Mouse (Mus musculus): ENCODE results near the gene S100a1.

S100a1 gene

GRCm38 (mm10) chr3:90508950-90509746 lies 5.0 kb downstream of the S100a1 start, which contains the start of gene Chtop:
Gene Chtop, minus strand, starts transcription at chr3:90509498.
- peak; percentile 100 for DNase-seq

DNA sequence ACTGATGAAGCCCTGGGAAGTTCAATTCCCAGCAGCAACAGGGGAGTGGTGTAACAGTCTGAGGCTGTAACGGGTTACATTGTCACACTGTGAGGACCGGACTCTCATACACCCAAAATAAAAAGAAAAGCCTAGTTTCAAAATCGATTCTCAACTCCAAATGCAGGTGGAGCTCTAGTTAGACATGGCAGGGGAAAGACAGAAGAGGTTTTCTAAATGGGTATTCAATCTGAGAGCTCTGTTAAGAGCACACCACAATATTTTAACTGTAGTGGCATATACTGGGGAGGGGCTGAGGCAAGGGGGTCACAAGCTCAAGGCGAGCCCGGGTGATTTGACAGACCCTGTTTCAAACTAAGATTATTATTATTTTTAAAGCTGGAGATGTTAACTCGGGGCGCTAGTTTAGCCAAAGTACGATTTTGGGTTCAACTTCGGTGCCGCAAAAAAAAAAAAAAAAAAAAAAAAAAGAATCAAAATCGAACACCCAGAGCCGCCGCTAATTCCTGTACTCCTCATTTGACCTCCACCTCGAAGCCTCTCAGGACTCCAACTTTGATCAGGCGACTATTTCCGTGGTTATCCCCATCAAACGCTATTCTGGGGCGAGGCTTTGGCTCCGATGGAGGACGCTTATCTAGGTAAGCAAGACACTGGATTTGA lies 5.8 kb downstream of the S100a1 start:
- DNase-seq = no peak

DNA sequence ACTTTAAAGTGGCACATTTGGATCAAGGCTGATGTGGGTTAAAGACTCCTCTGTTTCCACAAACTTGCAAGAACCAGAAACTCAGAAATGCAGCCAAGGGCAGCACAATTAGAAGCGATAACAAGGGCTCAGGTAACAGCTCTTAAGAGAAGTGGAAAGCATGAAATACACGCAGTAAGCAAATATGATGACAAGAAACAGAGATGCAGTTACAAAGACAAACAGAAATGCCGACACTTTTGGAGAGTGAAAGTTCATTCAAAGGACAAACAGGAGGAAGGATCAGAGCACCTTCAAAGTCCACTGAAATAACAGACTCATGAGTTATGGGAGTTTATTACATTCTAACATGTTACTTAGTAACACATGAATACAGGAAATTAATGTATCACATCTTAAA lies 7.8 kb downstream of the S100a1 start:
- no peak for DNase-seq

GRCm38 (mm10) chr3:90505216-90505615 lies 9.0 kb downstream of the S100a1 start:
- no peak for DNase-seq

DNA sequence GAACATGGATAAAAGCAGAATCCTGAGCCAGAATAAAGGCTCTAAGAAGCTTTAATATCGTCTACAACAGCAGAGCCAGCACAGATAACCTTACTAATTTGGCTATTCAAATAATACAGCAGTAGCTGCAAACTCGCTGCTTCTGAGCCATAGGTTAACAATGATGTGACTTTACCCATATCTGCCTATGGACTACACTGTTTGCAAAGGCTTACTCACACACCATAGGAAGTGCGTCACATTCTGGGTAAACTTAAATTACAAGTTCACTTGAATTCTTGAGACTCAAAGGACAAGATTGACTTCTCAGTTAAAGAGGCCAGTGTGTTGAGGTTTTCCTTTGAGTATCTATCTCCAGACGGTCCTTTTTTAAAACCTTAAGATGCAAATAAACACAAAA lies 10.7 kb downstream of the S100a1 start:
- no peak for DNase-seq

GRCm38 (mm10) chr3:90497597-90497996 lies 16.6 kb downstream of the S100a1 start:
- DNase-seq = no peak

DNA sequence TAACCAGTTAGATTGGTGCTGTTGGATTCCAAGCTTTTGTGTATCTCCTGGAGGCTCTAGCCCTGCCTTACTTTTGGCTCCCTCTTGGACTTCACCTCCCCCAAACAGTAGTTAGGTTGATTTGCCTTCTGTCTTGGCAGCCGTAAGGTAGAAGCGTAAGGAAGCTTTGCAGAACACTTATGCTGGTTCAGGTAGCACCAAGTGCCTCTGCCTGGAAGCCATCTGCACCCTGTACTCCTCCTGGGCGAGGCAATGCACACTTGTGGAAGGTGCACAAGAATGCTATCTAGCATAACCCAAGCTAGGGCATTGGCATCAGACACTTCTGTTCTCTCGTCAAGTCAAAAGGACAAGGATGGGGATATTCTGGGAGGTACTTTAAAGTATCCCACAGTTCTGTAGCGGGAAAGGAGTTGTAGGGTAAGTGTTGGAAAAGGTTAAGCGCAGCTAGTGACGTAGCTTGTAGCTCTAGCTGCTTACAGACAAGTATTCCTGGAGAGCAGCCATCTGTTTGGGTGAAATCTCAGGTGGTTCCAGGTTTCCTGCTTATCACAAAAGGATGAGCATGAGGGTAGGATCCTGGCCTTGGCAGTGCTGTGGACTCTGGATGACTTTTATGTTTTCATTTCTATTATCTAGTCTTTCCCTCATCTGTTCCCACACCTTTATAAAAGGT lies 18.2 kb downstream of the S100a1 start:
- DNase-seq = no peak

DNA sequence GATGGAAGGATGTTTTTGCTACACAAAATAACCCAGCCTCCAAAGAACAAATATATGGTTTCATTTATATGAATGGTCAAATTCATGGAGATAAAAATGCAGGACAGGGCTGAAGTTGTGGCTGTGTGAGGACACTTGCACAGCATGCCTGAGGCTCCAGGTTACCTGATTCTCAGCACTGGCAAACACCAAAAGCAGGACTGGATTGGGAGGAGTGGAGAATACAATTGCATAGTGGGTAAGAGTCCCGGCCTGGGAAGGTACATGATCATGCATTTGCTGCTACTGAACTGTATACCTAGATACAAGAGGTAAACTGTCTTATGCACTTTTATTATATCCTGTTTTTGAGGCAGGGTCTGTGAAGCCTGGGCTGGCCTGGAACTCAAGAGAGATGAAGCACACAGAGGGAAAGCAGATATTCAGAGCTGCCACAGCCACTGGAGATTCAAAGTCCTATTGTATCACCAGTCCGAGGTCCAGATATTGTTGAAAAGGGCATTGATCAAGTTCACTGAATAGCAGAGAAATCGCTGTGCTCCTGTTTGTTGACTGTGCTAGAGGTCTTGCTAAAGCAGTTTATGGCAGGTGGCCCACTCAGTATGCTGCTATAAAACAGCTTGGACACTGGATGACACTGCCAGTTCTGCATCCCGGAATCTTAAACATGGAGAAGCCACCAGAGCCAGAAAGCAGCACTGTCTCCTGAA lies 20.2 kb downstream of the S100a1 start:
- no peak for DNase-seq

GRCm38 (mm10) chr3:90491350-90491749 lies 22.8 kb downstream of the S100a1 start:
- peak in 1 of 2 experiments; percentile 51 for DNase-seq

GRCm38 (mm10) chr3:90490696-90491256 lies 23.4 kb downstream of the S100a1 start, which contains the start of gene Snapin:
Gene Snapin, minus strand, starts transcription at chr3:90491033.
- DNase-seq = peak; percentile 98

- DNase-seq = no peak
These were observed 25.6 kb downstream of the S100a1 start for GRCm38 (mm10) chr3:90488576-90488975.

- DNase-seq = no peak
These were observed 27.2 kb downstream of the S100a1 start for GRCm38 (mm10) chr3:90486998-90487397.

DNA sequence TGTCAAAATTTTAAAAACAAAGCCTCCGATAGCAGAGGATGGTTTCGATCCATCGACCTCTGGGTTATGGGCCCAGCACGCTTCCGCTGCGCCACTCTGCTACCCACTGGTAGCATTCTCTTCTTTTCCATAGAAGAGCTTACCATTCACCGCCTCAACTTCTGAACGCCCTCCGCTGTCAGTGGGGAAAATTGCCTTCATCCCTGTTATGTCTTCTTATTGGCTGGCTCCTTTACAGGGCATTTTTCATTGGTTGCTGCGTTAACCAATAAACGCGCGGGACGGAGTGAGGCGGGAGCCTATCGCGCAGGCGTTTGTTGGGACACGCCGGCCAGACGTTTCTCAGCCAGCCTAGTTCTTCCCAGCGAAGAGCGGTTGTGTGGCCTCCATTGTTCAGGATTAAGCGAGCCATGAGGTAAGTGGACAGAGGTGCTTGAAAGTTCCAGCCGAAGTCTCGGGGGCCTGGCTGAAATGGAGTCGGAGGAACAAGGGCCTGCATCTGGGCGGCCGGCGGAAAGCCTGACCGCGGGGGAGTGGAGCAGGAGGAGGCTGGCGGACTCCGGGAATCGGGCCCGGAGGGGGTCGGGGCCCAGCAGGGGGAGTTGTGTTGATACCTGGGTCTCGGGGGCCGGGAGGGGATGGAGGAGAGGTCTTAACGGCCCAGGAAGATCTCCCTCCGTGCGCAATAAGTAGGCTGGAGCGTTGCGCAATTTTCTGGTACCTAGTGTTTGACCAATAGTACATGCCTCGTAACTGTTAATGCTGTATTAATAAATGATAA lies 38.2 kb downstream of the S100a1 start, which contains the start of gene Ilf2:
Gene Ilf2 (plus strand): TSS at position 296 of the 781 bp plus-strand sequence.
- peak; percentile 95 to 97 for DNase-seq

- no peak for DNase-seq
These were observed 38.9 kb downstream of the S100a1 start for GRCm38 (mm10) chr3:90475151-90475830.

- DNase-seq = peak; percentile 52 to 68
These were observed 42.0 kb downstream of the S100a1 start for GRCm38 (mm10) chr3:90472213-90472612.

GRCm38 (mm10) chr3:90467618-90468300 lies 46.4 kb downstream of the S100a1 start:
- DNase-seq = no peak

GRCm38 (mm10) chr3:90466311-90466766 lies 47.9 kb downstream of the S100a1 start:
- peak; percentile 60 to 77 for DNase-seq

DNA sequence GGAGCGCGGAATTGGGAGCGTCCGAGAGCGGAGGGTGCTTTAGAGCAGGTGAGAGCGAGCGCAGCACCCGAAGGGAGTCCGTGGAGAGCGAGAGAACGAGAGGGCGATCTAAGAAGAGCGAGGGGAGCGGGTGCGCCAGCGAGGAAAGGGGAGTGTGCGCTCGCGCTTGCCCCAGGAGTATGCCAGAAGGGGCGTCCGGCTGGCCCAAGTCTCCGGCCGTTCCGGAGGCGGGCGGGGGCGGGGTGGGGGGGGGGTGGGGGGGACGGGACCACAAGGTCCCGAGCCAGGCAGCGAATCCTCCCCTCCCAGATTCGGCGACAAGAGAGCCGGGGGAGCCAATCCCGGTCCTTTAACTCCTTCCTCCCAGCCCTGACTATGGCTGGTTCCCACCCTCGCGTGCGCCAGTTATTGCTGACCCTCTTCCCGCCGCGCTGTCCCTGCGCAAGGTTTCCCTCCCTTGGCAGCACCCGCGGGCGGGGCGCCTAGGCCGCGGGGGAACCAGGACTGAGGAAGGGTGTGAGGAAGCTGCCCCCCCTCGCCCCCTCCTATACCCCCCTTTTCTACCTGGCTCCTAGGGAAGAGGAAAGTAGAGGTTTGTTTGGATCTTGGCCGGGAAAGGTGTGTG lies 48.4 kb downstream of the S100a1 start, which contains the start of gene Npr1:
Gene Npr1 (minus strand): TSS at position 181 of the 625 bp plus-strand sequence.
- DNase-seq = peak; percentile 71 to 81

DNA sequence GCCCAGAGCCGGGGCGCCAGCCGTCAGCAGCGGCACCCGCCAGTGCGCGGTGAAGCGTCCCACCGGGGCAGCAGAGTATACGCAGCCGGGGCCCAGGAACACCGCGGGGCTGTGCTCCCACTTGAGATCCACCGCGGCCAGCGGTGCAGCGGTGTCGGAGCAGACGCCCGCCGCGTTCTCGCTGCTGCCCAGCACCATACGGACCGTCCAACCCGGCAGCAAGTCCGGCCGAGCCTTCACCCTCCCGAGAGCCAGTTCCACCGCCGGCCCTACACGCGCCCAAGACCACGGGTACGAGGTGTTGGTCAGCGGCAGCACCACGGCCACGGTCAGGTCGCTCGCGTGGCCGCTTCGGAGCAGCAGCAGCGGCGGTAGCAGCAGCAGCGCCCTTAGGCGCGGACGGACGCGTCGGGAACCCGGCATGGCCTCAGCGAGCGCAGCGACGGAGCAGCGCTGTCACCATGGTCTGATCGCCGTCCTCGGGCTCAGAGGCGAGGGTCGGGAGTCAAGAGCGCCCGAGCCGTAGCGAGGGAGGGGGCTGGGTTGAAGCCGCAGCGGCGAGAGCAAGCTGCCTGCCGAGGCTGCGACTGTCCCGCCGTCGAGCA lies 49.0 kb downstream of the S100a1 start:
- peak; percentile 57 to 69 for DNase-seq

Measured in kidney, postnatal 4 days (tissue).